Mouse (Mus musculus) liver, embryonic 13.5 days (tissue): Measurements from ENCODE around the gene Cd69. TPM values are rescaled to one million over a fixed set of nuclear protein-coding genes. Genes with fewer than 3 reads are reported as not detected.

ENCODE experiments used
- ATAC-seq: fragments of 200-750 bp; cut with Nextera tagmentation; 2 replicates; pipeline ENCODE4 v1.8.0; 2017; ENCODE audit warnings: low read depth, mild to moderate bottlenecking, moderate number of reproducible peaks, moderate library complexity
- DNase-seq: peaks from one replicate; pipeline ENCODE4 v3.0.0; 2022
- H3K27ac ChIP-seq: fragments of 300-500 bp; sonication (generic); 2 replicates; pipeline ENCODE4 v1.5.1; 2015; ENCODE audit warnings: moderate library complexity, mild to moderate bottlenecking, inconsistent platforms
- H3K27me3 ChIP-seq: fragments of 300-500 bp; sonication (generic); 2 replicates; pipeline ENCODE4 v1.6.1; 2015; ENCODE audit warnings: mild to moderate bottlenecking, inconsistent platforms
- H3K36me3 ChIP-seq: fragments of 300-500 bp; sonication (generic); 2 replicates; pipeline ENCODE4 v1.6.1; 2015; ENCODE audit warnings: mild to moderate bottlenecking, inconsistent platforms
- H3K4me1 ChIP-seq: fragments of 300-500 bp; sonication (generic); replicated peaks from 2 replicates; pipeline ENCODE4 v1.6.1; 2015; ENCODE audit warnings: inconsistent platforms
- H3K4me2 ChIP-seq: fragments of 300-500 bp; sonication (generic); 2 replicates; pipeline ENCODE4 v1.6.1; 2015; ENCODE audit warnings: inconsistent platforms, mild to moderate bottlenecking, moderate library complexity
- H3K4me3 ChIP-seq: fragments of 300-500 bp; sonication (generic); replicated peaks from 2 replicates; pipeline ENCODE4 v1.5.1; 2015; ENCODE audit warnings: mild to moderate bottlenecking, inconsistent platforms
- H3K9ac ChIP-seq: fragments of 300-500 bp; sonication (generic); 2 replicates; pipeline ENCODE4 v1.6.1; 2015; ENCODE audit warnings: mild to moderate bottlenecking, inconsistent platforms
- H3K9me3 ChIP-seq: fragments of 300-500 bp; sonication (generic); replicated peaks from 2 replicates; pipeline ENCODE4 v1.6.1; 2016; ENCODE audit warnings: inconsistent platforms
- WGBS: fragments of 180-500 bp; shearing (Covaris S2); methylation state at CpG from one replicate; pipeline ENCODE4 v1.1.7; 2015; ENCODE audit not compliant: insufficient replicate concordance; 5-methylcytosine and 5-hydroxymethylcytosine counted together
- polyA plus RNA-seq: library from polyadenylated mRNA; unstranded; fragments of >200 nt; fragmentation: Nextera tagmentation; extraction: Ambion mirVana; gene quantifications from 2 replicates; pipeline ENCODE4 v1.2.1, GENCODE M21; 2015

Cd69 gene
- polyA plus RNA-seq, 1 experiment from 2014 or later = 0.91 TPM

DNA sequence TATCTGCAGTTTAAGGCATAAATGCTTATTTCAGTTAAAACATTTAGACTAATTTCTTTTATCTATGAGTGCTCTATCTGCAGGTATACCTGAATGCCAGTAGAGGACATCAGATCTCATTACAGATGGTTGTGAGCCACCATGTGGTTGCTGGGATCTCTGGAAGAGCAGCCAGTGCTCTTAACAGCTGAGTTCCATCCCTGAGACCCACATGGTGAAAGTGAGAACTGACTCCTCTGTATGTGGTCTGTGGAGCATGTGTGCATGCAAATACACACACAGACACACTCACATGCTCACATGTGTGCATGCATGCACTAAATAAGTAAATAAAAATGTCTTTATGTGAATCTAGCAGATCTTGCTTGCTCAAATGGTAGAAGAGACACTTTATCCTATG lies 29.4 kb downstream of the Cd69 start:
- no peaks in the 10 kb centered on the region for H3K9me3 ChIP-seq
- DNase-seq (no peak), ATAC-seq (no peak)
- no peak overlapping the region for H3K9ac ChIP-seq
- no peak overlapping the region for H3K4me2 ChIP-seq
- H3K27ac ChIP-seq = no peak overlapping the region
- H3K4me3 ChIP-seq = no peak overlapping the region
- H3K4me1 ChIP-seq = no peaks in the 10 kb centered on the region
- no peaks in the 10 kb centered on the region for H3K27me3 ChIP-seq
- no peaks in the 10 kb centered on the region for H3K36me3 ChIP-seq

DNA sequence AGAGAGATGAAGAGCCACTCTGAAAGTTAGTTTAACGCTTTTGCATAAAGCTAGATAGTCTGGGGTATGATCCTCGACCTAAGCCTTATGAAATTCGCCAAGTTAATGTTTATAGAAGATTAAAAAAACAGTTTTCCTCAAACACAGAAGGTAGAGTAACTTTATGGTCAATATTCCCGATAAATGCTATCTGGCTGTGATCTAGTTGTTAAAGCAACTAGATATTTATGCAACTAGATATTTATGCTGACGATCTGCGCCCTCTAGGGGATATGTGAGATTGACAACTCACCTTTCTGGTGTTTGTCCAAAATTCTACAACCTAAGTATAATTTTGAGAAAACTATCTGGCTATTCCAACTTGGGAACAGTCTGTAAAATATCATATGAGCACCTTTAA lies 33.3 kb downstream of the Cd69 start:
- no peak overlapping the region for H3K27ac ChIP-seq
- ATAC-seq (no peak), DNase-seq (no peak)
- H3K4me2 ChIP-seq = no peak overlapping the region
- H3K36me3 ChIP-seq = no peaks in the 10 kb centered on the region
- peaks cover 9% of the 10 kb centered on the region for H3K4me1 ChIP-seq
- no peaks in the 10 kb centered on the region for H3K9me3 ChIP-seq
- H3K9ac ChIP-seq = no peak overlapping the region
- 48% methylated on average over 6 of the region's 6 CpGs for WGBS
- no peaks in the 10 kb centered on the region for H3K27me3 ChIP-seq
- H3K4me3 ChIP-seq = no peak overlapping the region

DNA sequence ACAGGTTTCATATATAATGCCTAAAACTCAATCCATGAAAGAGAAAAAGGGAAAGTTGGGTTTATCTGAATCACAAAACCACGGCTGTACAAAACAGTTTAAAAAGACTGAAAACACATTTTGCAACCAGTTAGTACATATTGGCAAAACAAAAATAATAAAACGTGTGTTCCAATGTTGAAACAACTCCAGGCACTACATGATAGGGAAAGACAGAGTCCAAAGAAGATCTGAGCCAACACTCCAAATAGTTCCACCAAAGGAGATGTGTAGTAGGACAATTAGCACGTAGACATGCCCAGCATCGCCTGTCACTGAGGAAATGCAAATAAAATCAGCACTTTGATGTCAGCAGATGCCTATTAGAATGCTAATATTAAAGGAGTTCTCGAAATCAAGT lies 33.8 kb downstream of the Cd69 start:
- no peaks in the 10 kb centered on the region for H3K36me3 ChIP-seq
- no peaks in the 10 kb centered on the region for H3K27me3 ChIP-seq
- no peak overlapping the region for H3K4me3 ChIP-seq
- H3K4me2 ChIP-seq = no peak overlapping the region
- peaks cover 13% of the 10 kb centered on the region for H3K4me1 ChIP-seq
- ATAC-seq (no peak), DNase-seq (no peak)
- 52% methylated on average over 5 of the region's 5 CpGs for WGBS
- H3K9ac ChIP-seq = no peak overlapping the region
- H3K27ac ChIP-seq = no peak overlapping the region
- no peaks in the 10 kb centered on the region for H3K9me3 ChIP-seq

GRCm38 (mm10) chr6:129239564-129240248 lies 35.5 kb downstream of the Cd69 start:
- H3K27ac ChIP-seq = no peak overlapping the region
- H3K9ac ChIP-seq = no peak overlapping the region
- H3K4me3 ChIP-seq = no peak overlapping the region
- peaks cover 30% of the 10 kb centered on the region for H3K4me1 ChIP-seq
- ATAC-seq = no peak
- no peaks in the 10 kb centered on the region for H3K27me3 ChIP-seq
- WGBS = 77% methylated on average over 9 of the region's 9 CpGs
- H3K9me3 ChIP-seq = no peaks in the 10 kb centered on the region
- H3K36me3 ChIP-seq = no peaks in the 10 kb centered on the region
- no peak overlapping the region for H3K4me2 ChIP-seq
- DNase-seq = no peak

GRCm38 (mm10) chr6:129238275-129239038 lies 36.8 kb downstream of the Cd69 start:
- peak overlapping the region; percentile 69 for H3K4me3 ChIP-seq
- WGBS = 8% methylated on average over 14 of the region's 14 CpGs
- no peaks in the 10 kb centered on the region for H3K36me3 ChIP-seq
- H3K4me2 ChIP-seq = peak overlapping the region; percentile 77
- DNase-seq (peak; percentile 49), ATAC-seq (peak; percentile 86)
- H3K9me3 ChIP-seq = no peaks in the 10 kb centered on the region
- H3K27ac ChIP-seq = peak overlapping the region; percentile 74
- no peaks in the 10 kb centered on the region for H3K27me3 ChIP-seq
- peaks cover 43% of the 10 kb centered on the region for H3K4me1 ChIP-seq
- H3K9ac ChIP-seq = peak overlapping the region; percentile 70

DNA sequence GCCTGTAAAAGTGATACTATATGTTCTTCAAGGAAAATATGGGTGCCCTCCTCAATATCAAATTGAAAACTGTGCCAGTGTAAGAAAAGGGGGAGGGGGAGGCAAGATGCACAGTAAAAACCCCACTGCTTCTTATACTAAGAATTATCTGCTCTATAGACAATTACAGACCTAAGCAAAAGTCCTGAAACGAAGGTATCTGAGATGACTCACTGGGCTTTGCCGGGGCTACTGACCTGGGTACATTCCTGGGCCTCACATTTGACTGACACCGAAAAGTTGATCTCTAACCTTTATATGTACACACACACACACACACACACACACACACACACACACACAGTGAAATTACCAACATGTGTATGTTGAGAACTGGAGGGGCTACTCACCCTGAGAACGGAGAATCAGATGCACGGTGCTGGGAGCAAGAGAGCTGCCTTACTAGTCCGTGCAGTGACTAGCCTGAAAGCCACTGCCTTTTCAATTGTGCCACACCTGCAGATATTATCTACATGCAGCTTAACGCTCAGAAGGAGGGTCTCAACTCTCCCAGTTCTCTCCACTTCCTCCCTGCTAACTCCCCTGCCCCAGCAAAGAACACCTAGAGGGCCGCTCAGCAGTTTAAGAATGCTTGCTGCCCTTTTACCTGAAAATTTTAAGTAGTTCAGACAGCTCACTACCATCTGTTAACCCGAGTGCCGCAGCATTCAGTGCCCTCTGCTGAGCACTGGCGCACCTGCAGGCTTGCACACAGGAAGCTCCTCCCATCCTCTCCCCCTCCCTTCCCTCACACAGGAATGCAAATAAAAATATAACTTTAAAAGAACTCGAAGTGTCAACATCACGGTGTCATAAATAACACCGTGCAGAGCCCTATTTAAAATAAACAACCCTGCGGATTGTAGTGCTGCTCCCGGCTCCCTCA lies 37.6 kb downstream of the Cd69 start:
- Histone ChIP-seq H3K4me1 (peaks cover 50% of the 10 kb centered on the region), H3K9me3 (no peaks in the 10 kb centered on the region), H3K27ac (peak overlapping the region; percentile 74), H3K4me2 (peak overlapping the region; percentile 77), H3K36me3 (no peaks in the 10 kb centered on the region), H3K9ac (peak overlapping the region; percentile 70), H3K4me3 (peak overlapping the region; percentile 69), H3K27me3 (no peaks in the 10 kb centered on the region)
- WGBS = 8% methylated on average over 16 of the region's 16 CpGs
- DNase-seq (peak; percentile 60), ATAC-seq (peak; percentile 89)

DNA sequence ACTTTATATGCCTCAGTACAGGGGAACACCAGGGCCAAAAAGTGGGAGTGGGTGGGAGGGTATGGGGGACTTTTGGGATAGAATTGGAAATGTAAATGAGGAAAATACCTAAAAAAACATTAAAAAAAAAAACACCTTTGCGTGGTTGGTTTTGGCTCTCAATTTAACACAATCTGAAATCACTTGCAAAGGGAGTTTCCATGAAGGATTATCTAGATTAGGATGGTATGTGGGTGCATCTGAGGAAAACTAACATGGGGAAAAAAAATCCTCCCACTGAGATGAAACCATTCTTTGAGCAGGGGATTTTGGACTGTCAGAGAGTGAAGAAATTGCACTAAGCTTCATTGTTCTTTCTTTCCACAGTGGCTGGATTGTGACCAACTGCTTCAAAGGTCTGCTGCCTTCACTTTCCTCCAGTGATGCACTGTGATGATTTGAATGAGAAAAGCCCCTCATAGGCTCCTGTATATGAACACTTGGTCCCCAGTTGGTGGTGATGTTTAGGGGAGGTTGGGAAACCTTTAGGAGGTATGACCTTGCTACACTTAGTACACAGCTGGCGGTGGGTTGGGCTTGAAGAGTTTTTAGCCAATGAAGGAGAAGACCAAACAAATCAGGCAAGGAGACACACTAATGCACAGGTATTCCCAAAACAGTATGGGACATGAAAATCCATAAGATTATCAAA lies 38.4 kb downstream of the Cd69 start:
- Histone ChIP-seq H3K27me3 (no peaks in the 10 kb centered on the region), H3K4me1 (peaks cover 58% of the 10 kb centered on the region), H3K4me2 (peak overlapping the region; percentile 77), H3K36me3 (no peaks in the 10 kb centered on the region), H3K9me3 (no peaks in the 10 kb centered on the region), H3K9ac (peak overlapping the region; percentile 70), H3K27ac (peak overlapping the region; percentile 74), H3K4me3 (peak overlapping the region; percentile 69)
- 71% methylated on average over 2 of the region's 2 CpGs for WGBS
- ATAC-seq (no peak), DNase-seq (no peak)

DNA sequence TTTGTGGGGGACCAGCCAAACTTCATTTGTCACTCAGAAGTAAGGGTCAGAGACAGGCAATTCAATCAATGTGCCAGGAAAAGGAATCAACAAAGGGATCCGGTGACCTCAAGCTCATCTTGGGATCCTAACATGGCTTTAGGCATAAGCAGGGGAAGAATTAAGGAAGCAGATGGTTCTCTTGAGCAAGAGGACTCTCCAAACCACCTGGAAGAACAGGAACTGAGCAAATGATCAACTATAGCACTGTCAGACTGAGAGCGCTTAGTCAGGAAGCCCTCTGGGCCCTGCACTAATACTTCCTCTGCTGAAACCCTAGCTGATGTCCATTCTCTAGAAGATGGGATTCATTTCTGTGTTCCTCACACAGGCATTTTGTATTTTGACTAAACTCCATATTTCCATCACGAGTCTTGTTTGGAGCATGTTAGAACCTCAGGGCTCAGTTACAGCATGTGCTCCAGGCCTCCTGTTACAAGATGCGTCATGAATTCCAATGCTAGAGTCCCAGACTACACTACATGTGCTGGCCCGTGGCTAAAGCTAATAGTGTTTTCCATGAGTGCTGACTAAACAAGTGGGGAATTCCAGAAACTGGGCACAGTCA lies 39.3 kb downstream of the Cd69 start:
- Histone ChIP-seq H3K36me3 (no peaks in the 10 kb centered on the region), H3K4me2 (peak overlapping the region; percentile 46), H3K27ac (peak overlapping the region; percentile 85), H3K27me3 (no peaks in the 10 kb centered on the region), H3K9me3 (no peaks in the 10 kb centered on the region), H3K4me3 (no peak overlapping the region), H3K4me1 (peaks cover 64% of the 10 kb centered on the region), H3K9ac (peak overlapping the region; percentile 27; the same call in 1 of the 2 replicates)
- 57% methylated on average over 5 of the region's 5 CpGs for WGBS
- ATAC-seq (no peak), DNase-seq (no peak)

DNA sequence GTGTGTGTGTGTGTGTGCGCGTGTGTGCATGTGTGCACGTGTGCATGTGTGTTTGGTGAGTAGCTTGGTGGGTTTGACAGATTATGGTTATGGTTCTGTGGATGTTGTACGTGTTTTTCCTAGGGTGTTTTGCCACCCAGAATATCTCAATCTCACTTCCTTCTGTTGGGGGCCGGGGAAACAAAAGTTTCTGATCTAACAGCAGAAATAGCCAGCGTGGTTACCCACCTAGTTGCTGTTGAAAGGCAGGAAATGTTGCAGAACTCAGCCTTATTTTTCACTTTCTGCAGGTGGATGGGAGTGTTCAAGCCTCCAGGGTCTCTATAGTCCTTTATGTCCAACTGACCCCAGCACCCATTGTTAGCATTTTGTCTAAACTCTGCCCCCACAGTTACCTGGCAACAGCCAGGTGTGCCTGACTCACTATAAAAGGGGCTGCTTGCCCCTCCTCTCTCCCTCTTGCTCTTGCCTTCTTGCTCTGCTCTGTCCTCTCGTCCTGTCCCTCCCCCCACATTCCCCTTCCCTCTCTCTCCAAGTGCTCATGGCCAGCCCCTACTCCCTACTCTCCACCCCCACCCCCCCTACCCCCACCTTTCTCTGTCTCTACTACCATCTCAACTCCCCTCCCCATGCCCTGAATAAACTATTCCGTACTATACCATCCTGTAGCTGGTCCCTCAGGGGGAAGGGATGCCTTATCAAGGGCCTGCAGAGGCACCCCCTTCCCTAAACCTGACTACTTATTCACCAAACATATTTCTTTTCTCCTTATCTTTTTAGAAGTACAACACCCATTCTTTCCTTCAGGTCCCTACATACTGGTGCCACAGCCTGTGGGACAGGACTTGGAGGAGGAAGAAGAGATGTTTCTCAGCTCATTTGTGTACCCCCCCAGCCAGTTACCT lies 40.5 kb downstream of the Cd69 start:
- H3K36me3 ChIP-seq = no peaks in the 10 kb centered on the region
- H3K4me3 ChIP-seq = no peak overlapping the region
- 28% methylated on average over 8 of the region's 8 CpGs for WGBS
- ATAC-seq (peak; percentile 73), DNase-seq (peak; percentile 43)
- peaks cover 76% of the 10 kb centered on the region for H3K4me1 ChIP-seq
- peak overlapping the region; percentile 46 for H3K4me2 ChIP-seq
- H3K9me3 ChIP-seq = no peaks in the 10 kb centered on the region
- H3K27ac ChIP-seq = peak overlapping the region; percentile 85
- no peaks in the 10 kb centered on the region for H3K27me3 ChIP-seq
- H3K9ac ChIP-seq = peak overlapping the region; percentile 47; the same call in 1 of the 2 replicates

DNA sequence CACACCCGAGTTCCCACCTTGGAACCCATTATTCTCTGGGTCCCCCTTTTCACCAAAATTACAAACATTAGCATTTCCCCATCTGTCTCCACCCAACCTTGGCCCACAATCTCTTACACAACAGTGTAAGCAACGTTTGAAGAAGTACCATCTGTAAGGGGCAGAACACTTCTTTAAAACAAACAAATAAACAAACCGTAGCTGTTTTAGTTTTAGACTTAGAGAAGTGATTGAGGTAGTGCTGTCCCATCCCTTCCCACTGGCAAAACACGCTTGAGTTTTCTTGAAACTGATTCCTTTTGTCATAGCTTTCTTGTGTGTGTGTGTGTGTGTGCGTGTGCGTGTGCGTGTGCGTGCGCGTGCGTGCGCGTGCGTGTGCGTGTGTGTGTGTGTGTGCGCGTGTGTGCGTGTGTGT lies 41.3 kb downstream of the Cd69 start:
- 73% methylated on average over 17 of the region's 18 CpGs for whole genome bisulfite sequencing
- H3K4me1 ChIP-seq = peaks cover 83% of the 10 kb centered on the region
- H3K9ac ChIP-seq = no peak overlapping the region
- ATAC-seq (no peak), DNase-seq (no peak)
- H3K4me2 ChIP-seq = no peak overlapping the region
- H3K36me3 ChIP-seq = no peaks in the 10 kb centered on the region
- H3K27me3 ChIP-seq = no peaks in the 10 kb centered on the region
- no peak overlapping the region for H3K4me3 ChIP-seq
- no peaks in the 10 kb centered on the region for H3K9me3 ChIP-seq
- peak overlapping the region; percentile 85 for H3K27ac ChIP-seq
